8 mouse cellular contexts compared by ENCODE assay signal in the genomic region with DNA sequence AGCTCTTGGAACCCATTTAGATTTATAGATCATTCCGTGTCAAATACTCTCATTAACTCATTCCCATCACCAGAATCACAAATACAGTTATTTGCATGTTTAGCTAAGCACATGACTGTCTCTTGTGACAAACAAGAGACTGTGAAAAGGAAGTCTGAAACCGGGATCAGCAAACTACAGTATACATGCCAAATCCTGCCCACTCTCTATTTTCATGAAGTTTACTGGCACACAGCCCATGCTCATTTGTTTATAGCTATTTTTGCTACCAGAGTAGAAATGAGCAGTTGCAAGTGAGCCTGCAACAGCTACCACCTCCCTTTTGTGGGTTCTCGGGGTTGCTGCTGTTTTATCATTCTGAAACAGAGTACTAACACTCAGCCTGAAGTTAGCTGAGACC. TPM values are rescaled to one million over a fixed set of nuclear protein-coding genes. Genes with fewer than 3 reads are reported as not detected.
DNase-seq lines count a peak whose midpoint lies in the region; ATAC-seq and TF ChIP-seq lines count a peak whose summit lies in the region.
"Had no signal": no experiment of that assay in that cellular context is flagged by ENCODE, and none has a peak within 500 bp of the region (broad histone marks: within the 10 kb centered on the region; RNA-seq: fewer than 3 reads in every experiment).

No protein-coding gene starts in this region.

- H3K9ac ChIP-seq in kidney, postnatal 0 days (ENCODE audit: low read depth, low read length): no peak overlapping the region
- H3K9ac ChIP-seq in intestine, embryonic 16.5 days (ENCODE audit: low read depth, low read length): no peak overlapping the region
- H3K9ac ChIP-seq in hindbrain, embryonic 11.5 days (ENCODE audit: low read depth, low read length): no peak overlapping the region

- no peak for ATAC-seq in kidney, postnatal 0 days (replicated peaks; ENCODE audit: low FRiP score, low read depth)
- peak; percentile 50 for ATAC-seq in megakaryocyte-erythroid progenitor cell, adult 5-6 weeks (replicated peaks; ENCODE audit: low FRiP score, low TSS enrichment, poor library complexity, severe bottlenecking)
- ATAC-seq in intestine, embryonic 16.5 days: no peak
- no peak for ATAC-seq in hindbrain, embryonic 11.5 days (ENCODE audit: low FRiP score)

- DNase-seq in kidney, postnatal 0 days (ENCODE audit: low spot score): peak; percentile 56
- no peak for DNase-seq in kidney, adult 8-10 months
- DNase-seq in brain, embryonic 18.5 days (ENCODE audit: low read depth, low spot score): peak; percentile 34
- peak; percentile 78 to 81 for DNase-seq in layer of hippocampus, adult 2 months (ENCODE audit: low spot score in 2 of 2)
- no peak for DNase-seq in hindbrain, embryonic 11.5 days (ENCODE audit: low spot score)

- WGBS in kidney, postnatal 0 days: 59% methylated on average over 3 of the region's 3 CpGs
- 62% methylated on average over 3 of the region's 3 CpGs for WGBS in intestine, embryonic 16.5 days
- 95% methylated on average over 3 of the region's 3 CpGs for WGBS in hindbrain, embryonic 11.5 days

- no peaks in the 10 kb centered on the region for H3K27me3 ChIP-seq in kidney, postnatal 0 days (ENCODE audit: insufficient read depth, low read length)
- no peaks in the 10 kb centered on the region for H3K27me3 ChIP-seq in intestine, embryonic 16.5 days (replicated peaks; ENCODE audit: control insufficient read depth, insufficient read depth, low read length)
- no peaks in the 10 kb centered on the region for H3K27me3 ChIP-seq in hindbrain, embryonic 11.5 days (ENCODE audit: control insufficient read depth, insufficient read depth, low read length)
- H3K27me3 ChIP-seq: megakaryocyte, embryonic 14.5 days had no signal

- H3K4me3 ChIP-seq in kidney, postnatal 0 days (replicated peaks; ENCODE audit: low read depth, low read length): no peak overlapping the region
- no peak overlapping the region for H3K4me3 ChIP-seq in layer of hippocampus, adult 2 months
- H3K4me3 ChIP-seq in intestine, embryonic 16.5 days (ENCODE audit: low read length): no peak overlapping the region
- no peak overlapping the region for H3K4me3 ChIP-seq in hindbrain, embryonic 11.5 days (ENCODE audit: low read depth, low read length)
- H3K4me3 ChIP-seq: megakaryocyte, embryonic 14.5 days had no signal

- peaks cover 8% of the 10 kb centered on the region; the same call in 1 of the 2 replicates for H3K36me3 ChIP-seq in kidney, postnatal 0 days (ENCODE audit: insufficient read depth, low read length)
- H3K36me3 ChIP-seq in intestine, embryonic 16.5 days (ENCODE audit: control insufficient read depth, insufficient read depth, low read length): no peaks in the 10 kb centered on the region
- H3K36me3 ChIP-seq in hindbrain, embryonic 11.5 days (ENCODE audit: control insufficient read depth, insufficient read depth, low read length): 0 out of 2 replicates have a peak, but pooled peaks cover 4% of the 10 kb centered on the region

- 0 out of 2 replicates have a peak overlapping the region, but pooled peaks have one; percentile 22 for H3K27ac ChIP-seq in kidney, postnatal 0 days
- peak overlapping the region; percentile 64; the same call in 1 of the 2 replicates for H3K27ac ChIP-seq in layer of hippocampus, adult 2 months
- no peak overlapping the region for H3K27ac ChIP-seq in intestine, embryonic 16.5 days (ENCODE audit: low read length)
- no peak overlapping the region for H3K27ac ChIP-seq in hindbrain, embryonic 11.5 days (ENCODE audit: low read depth, low read length)

- H3K4me2 ChIP-seq in kidney, postnatal 0 days (ENCODE audit: low read length): no peak overlapping the region
- H3K4me2 ChIP-seq in intestine, embryonic 16.5 days (ENCODE audit: low read depth, low read length): no peak overlapping the region
- no peak overlapping the region for H3K4me2 ChIP-seq in hindbrain, embryonic 11.5 days (replicated peaks; ENCODE audit: low read depth, low read length)

- H3K4me1 ChIP-seq in kidney, postnatal 0 days (replicated peaks; ENCODE audit: insufficient read depth, low read length): no peaks in the 10 kb centered on the region
- H3K4me1 ChIP-seq in intestine, embryonic 16.5 days (ENCODE audit: control insufficient read depth, insufficient read depth, low read length): peaks cover 4% of the 10 kb centered on the region; the same call in 1 of the 2 replicates
- H3K4me1 ChIP-seq in hindbrain, embryonic 11.5 days (replicated peaks; ENCODE audit: control insufficient read depth, insufficient read depth, low read length): no peaks in the 10 kb centered on the region

- H3K9me3 ChIP-seq in kidney, postnatal 0 days (replicated peaks; ENCODE audit: low read length): no peaks in the 10 kb centered on the region
- H3K9me3 ChIP-seq in intestine, embryonic 16.5 days (ENCODE audit: control insufficient read depth, low read length): no peaks in the 10 kb centered on the region
- H3K9me3 ChIP-seq in hindbrain, embryonic 11.5 days (ENCODE audit: control insufficient read depth, low read length): no peaks in the 10 kb centered on the region
- H3K9me3 ChIP-seq: megakaryocyte, embryonic 14.5 days had no signal

- TF ChIP-seq CTCF in kidney, postnatal 0 days (IDR thresholded peaks at IDR 0.05; ENCODE audit: low read depth): no peak
- TF ChIP-seq CTCF in layer of hippocampus, adult 2 months (conservative IDR thresholded peaks at IDR 0.05): no peak

RNA-seq across cellular contexts. Expression of gene Sos2, which starts 36.8 kb away (rescaled TPM):
- polyA plus RNA-seq in kidney, postnatal 0 days (2015; fragmentation: Nextera tagmentation; extraction: Ambion mirVana): 7.1 and 8.4 TPM in 2 replicates
- 10 to 100 TPM; 31.5 to 37.3 TPM for total RNA-seq in layer of hippocampus, adult 2 months (2021)
- total RNA-seq in megakaryocyte-erythroid progenitor cell, adult 5-6 weeks (2014; fragmentation: Nextera tagmentation): 64.5 and 74.0 TPM in 2 replicates
- 30.2 and 36.3 TPM in 2 replicates for total RNA-seq in megakaryocyte-erythroid progenitor cell, adult 5-6 weeks (2017)
- 7.0 and 7.2 TPM in 2 replicates for polyA plus RNA-seq in intestine, embryonic 16.5 days (2015; fragmentation: Nextera tagmentation; extraction: Ambion mirVana)
- 11.4 and 17.9 TPM in 2 replicates for polyA plus RNA-seq in hindbrain, embryonic 11.5 days (2014; fragmentation: Nextera tagmentation; extraction: Ambion mirVana)

Comparison
In these comparisons a context has a peak if more than half of its experiments do, and no peak if none do; other contexts are left out.
1. DNase-seq: peak in kidney, postnatal 0 days (single experiment), brain, embryonic 18.5 days (single experiment) and layer of hippocampus, adult 2 months (2 of 2); none in kidney, adult 8-10 months (0 of 2) and hindbrain, embryonic 11.5 days (single experiment).
2. H3K27ac ChIP-seq: peak in kidney, postnatal 0 days (single experiment) and layer of hippocampus, adult 2 months (single experiment); none in intestine, embryonic 16.5 days (single experiment) and hindbrain, embryonic 11.5 days (single experiment).